Mouse (Mus musculus) brown adipose tissue, adult 24 weeks (tissue): ENCODE data around the gene Catip. TPM values are rescaled to one million over a fixed set of nuclear protein-coding genes. Genes with fewer than 3 reads are reported as not detected.

ENCODE experiments used
- polyA plus RNA-seq: library from polyadenylated mRNA; stranded (reverse); fragments of >200 nt; gene quantifications from 2 replicates; pipeline ENCODE4 v1.2.4, GENCODE M21; 2012; ENCODE audit not compliant: missing spikeins, insufficient read depth, insufficient read length

The Catip gene
- polyA plus RNA-seq, 1 experiment, result not detected

Other genes starting within 250 kb of the Catip start
- gene Tns1, start 237.7 kb upstream of the Catip start, polyA plus RNA-seq, result 237 and 280 TPM in 2 replicates
- gene Rufy4, start 236.6 kb upstream of the Catip start, polyA plus RNA-seq, result 1.8 and 2.1 TPM in 2 replicates
- not detected in 2 replicates for gene Cxcr2, start 208.1 kb upstream of the Catip start, polyA plus RNA-seq
- not detected in 2 replicates for gene Cxcr1, start 167.5 kb upstream of the Catip start, polyA plus RNA-seq
- 131 and 169 TPM in 2 replicates for gene Arpc2, start 126.0 kb upstream of the Catip start, polyA plus RNA-seq
- gene Gpbar1, start 83.6 kb upstream of the Catip start, polyA plus RNA-seq, result not detected in 2 replicates
- gene Aamp, start 77.4 kb upstream of the Catip start, polyA plus RNA-seq, result 66.7 and 77.7 TPM in 2 replicates
- 117 and 146 TPM in 2 replicates for gene Pnkd, start 77.2 kb upstream of the Catip start, polyA plus RNA-seq
- 34.6 and 41.7 TPM in 2 replicates for gene Tmbim1, start 56.5 kb upstream of the Catip start, polyA plus RNA-seq
- 1.5 and 5.8 TPM in 2 replicates for gene Slc11a1, start 13.1 kb downstream of the Catip start, polyA plus RNA-seq
- gene Ctdsp1, start 29.4 kb downstream of the Catip start, polyA plus RNA-seq, result 66.8 and 98.0 TPM in 2 replicates
- 0.46 and 1.1 TPM in 2 replicates for gene Vil1, start 47.3 kb downstream of the Catip start, polyA plus RNA-seq
- gene Cnot9, start 143.9 kb downstream of the Catip start, polyA plus RNA-seq, result 9.7 and 9.8 TPM in 2 replicates
- 1.1 TPM in 1 of 2 replicates, not detected in the other for gene Plcd4, start 180.8 kb downstream of the Catip start, polyA plus RNA-seq
- 3.4 and 3.6 TPM in 2 replicates for gene Usp37, start 182.2 kb downstream of the Catip start, polyA plus RNA-seq
- gene Zfp142, start 226.1 kb downstream of the Catip start, polyA plus RNA-seq, result 5.1 and 6.1 TPM in 2 replicates
- 31.4 and 36.9 TPM in 2 replicates for gene Bcs1l, start 226.2 kb downstream of the Catip start, polyA plus RNA-seq
- 15.5 and 21.6 TPM in 2 replicates for gene Rnf25, start 239.3 kb downstream of the Catip start, polyA plus RNA-seq
- gene Stk36, start 239.3 kb downstream of the Catip start, polyA plus RNA-seq, result 0.58 and 1.5 TPM in 2 replicates